Mouse (Mus musculus) heart, adult 8-10 months (tissue): ENCODE data around the gene Gtf3c5. TPM values are rescaled to one million over a fixed set of nuclear protein-coding genes. Genes with fewer than 3 reads are reported as not detected.

Experiments used
- DNase-seq: peaks from one replicate; pipeline ENCODE4 v3.0.0; 2022; ENCODE audit warnings: low spot score
- total RNA-seq, 4 experiments: library from RNA; stranded (reverse); gene quantifications; 2 replicates each; pipeline ENCODE4 v1.2.4; 2022

Gene Gtf3c5
- total RNA-seq, result 10 to 100 TPM in 3 of 4 experiments, 1 to 10 TPM in 1; 9.9 to 13.2 (median 10.6) TPM

GRCm38 (mm10) chr2:28583651-28584050 lies at the start of gene Gtf3c5:
Gene Gtf3c5, minus strand, starts transcription at chr2:28583751.
- DNase-seq, result no peak

GRCm38 (mm10) chr2:28633136-28633535 lies 49.6 kb upstream of the Gtf3c5 start:
- no peak for DNase-seq

GRCm38 (mm10) chr2:28632626-28633025 lies 49.1 kb upstream of the Gtf3c5 start:
- DNase-seq, result no peak

- DNase-seq, result no peak
These were observed 46.4 kb upstream of the Gtf3c5 start for GRCm38 (mm10) chr2:28629911-28630381.

GRCm38 (mm10) chr2:28628053-28628452 lies 44.5 kb upstream of the Gtf3c5 start:
- no peak for DNase-seq

GRCm38 (mm10) chr2:28626038-28626437 lies 42.5 kb upstream of the Gtf3c5 start:
- no peak for DNase-seq

- no peak for DNase-seq
These were observed 41.3 kb upstream of the Gtf3c5 start for GRCm38 (mm10) chr2:28624870-28625269.

- no peak for DNase-seq
These were observed 39.1 kb upstream of the Gtf3c5 start for GRCm38 (mm10) chr2:28622521-28623124.

- no peak for DNase-seq
These were observed 38.2 kb upstream of the Gtf3c5 start, which contains the start of gene Gfi1b for GRCm38 (mm10) chr2:28621664-28622171. Gene Gfi1b, minus strand, starts transcription at chr2:28621982.

- no peak for DNase-seq
These were observed 37.6 kb upstream of the Gtf3c5 start for GRCm38 (mm10) chr2:28621111-28621510.

GRCm38 (mm10) chr2:28620522-28620921 lies 37.0 kb upstream of the Gtf3c5 start:
- no peak for DNase-seq

- no peak for DNase-seq
These were observed 35.8 kb upstream of the Gtf3c5 start for GRCm38 (mm10) chr2:28619369-28619768.

GRCm38 (mm10) chr2:28618777-28619336 lies 35.3 kb upstream of the Gtf3c5 start:
- no peak for DNase-seq

- DNase-seq, result no peak
These were observed 34.2 kb upstream of the Gtf3c5 start for GRCm38 (mm10) chr2:28617498-28618486.

GRCm38 (mm10) chr2:28616874-28617273 lies 33.3 kb upstream of the Gtf3c5 start:
- DNase-seq, result no peak

- DNase-seq, result no peak
These were observed 32.8 kb upstream of the Gtf3c5 start for GRCm38 (mm10) chr2:28616358-28616757.

- no peak for DNase-seq
These were observed 30.0 kb upstream of the Gtf3c5 start for GRCm38 (mm10) chr2:28613599-28613998.

GRCm38 (mm10) chr2:28612436-28613063 lies 29.0 kb upstream of the Gtf3c5 start:
- no peak for DNase-seq

- no peak for DNase-seq
These were observed 27.8 kb upstream of the Gtf3c5 start for GRCm38 (mm10) chr2:28611407-28611787.

- DNase-seq, result no peak
These were observed 27.3 kb upstream of the Gtf3c5 start for GRCm38 (mm10) chr2:28610716-28611406.

GRCm38 (mm10) chr2:28609851-28610250 lies 26.3 kb upstream of the Gtf3c5 start:
- DNase-seq, result no peak
